Mouse (Mus musculus) heart, embryonic 14.5 days (tissue): ENCODE measurements around the gene Tspan31. TPM values are rescaled to one million over a fixed set of nuclear protein-coding genes. Genes with fewer than 3 reads are reported as not detected.
"Not testable (repeated sequence)": the region's sequence is repeated elsewhere in the genome, so short reads cannot be mapped to it uniquely, and the experiment has no call there.

Experiments
- ATAC-seq: fragments of 200-750 bp; cut with Nextera tagmentation; 2 replicates; pipeline ENCODE4 v1.8.0; 2017; ENCODE audit warnings: low read depth, moderate TSS enrichment; ENCODE audit not compliant: insufficient number of reproducible peaks, insufficient read depth, low FRiP score
- H3K27ac ChIP-seq, 2 experiments: fragments of 200-500 bp in 1 of 2; fragments of 300-500 bp in 1 of 2; sonication (generic) in 1 of 2; replicated peaks in 1 of 2; 2 replicates each; pipeline ENCODE4 v1.5.1; 2012 to 2014; ENCODE audit warnings: low read depth in 2 of 2, low read length in 2 of 2, control low read depth in 1 of 2, mild to moderate bottlenecking in 1 of 2, mixed read lengths in 1 of 2; ENCODE audit not compliant: control insufficient read depth in 1 of 2, insufficient read depth in 1 of 2
- H3K27me3 ChIP-seq: fragments of 300-500 bp; sonication (generic); 2 replicates; pipeline ENCODE4 v1.6.1; 2014; ENCODE audit warnings: mild to moderate bottlenecking, low read length, control low read depth; ENCODE audit not compliant: control insufficient read depth, insufficient read depth
- H3K36me3 ChIP-seq: fragments of 300-500 bp; sonication (generic); 2 replicates; pipeline ENCODE4 v1.6.1; 2014; ENCODE audit warnings: mild to moderate bottlenecking, control low read depth, low read length, mixed read lengths; ENCODE audit not compliant: control insufficient read depth, insufficient read depth
- H3K4me1 ChIP-seq, 2 experiments: fragments of 200-500 bp in 1 of 2; fragments of 300-500 bp in 1 of 2; sonication (generic) in 1 of 2; 2 replicates each; pipeline ENCODE4 v1.6.1; 2012 to 2014; ENCODE audit warnings: low read length in 2 of 2, control low read depth in 1 of 2, mixed read lengths in 1 of 2; ENCODE audit not compliant: control insufficient read depth in 2 of 2, insufficient read depth in 2 of 2
- H3K4me2 ChIP-seq: fragments of 300-500 bp; sonication (generic); 2 replicates; pipeline ENCODE4 v1.6.1; 2014; ENCODE audit warnings: mild to moderate bottlenecking, low read length
- H3K4me3 ChIP-seq, 2 experiments: fragments of 200-500 bp in 1 of 2; fragments of 300-500 bp in 1 of 2; sonication (generic) in 1 of 2; 2 replicates each; pipeline ENCODE4 v1.5.1; 2012 to 2014; ENCODE audit warnings: low read length in 2 of 2, mild to moderate bottlenecking in 2 of 2, control low read depth in 1 of 2, low read depth in 1 of 2, moderate library complexity in 1 of 2; ENCODE audit not compliant: control insufficient read depth in 1 of 2, insufficient read depth in 1 of 2
- H3K9ac ChIP-seq: fragments of 300-500 bp; sonication (generic); 2 replicates; pipeline ENCODE4 v1.6.1; 2014; ENCODE audit warnings: mild to moderate bottlenecking, low read length
- H3K9me3 ChIP-seq: fragments of 300-500 bp; sonication (generic); 2 replicates; pipeline ENCODE4 v1.6.1; 2016; ENCODE audit warnings: low read length, control low read depth; ENCODE audit not compliant: control insufficient read depth
- WGBS: fragments of 180-500 bp; shearing (Covaris S2); extraction: QIAGEN DNeasy Blood & Tissue Kit; methylation state at CpG from one replicate; pipeline ENCODE4 v1.1.7; 2014; 5-methylcytosine and 5-hydroxymethylcytosine counted together
- polyA plus RNA-seq: library from polyadenylated mRNA; unstranded; fragments of >200 nt; fragmentation: Nextera tagmentation; extraction: Ambion mirVana; gene quantifications from 2 replicates; pipeline ENCODE4 v1.2.1, GENCODE M21; 2014

The Tspan31 gene
- polyA plus RNA-seq, 1 experiment from 2014 or later = 101 TPM

DNA sequence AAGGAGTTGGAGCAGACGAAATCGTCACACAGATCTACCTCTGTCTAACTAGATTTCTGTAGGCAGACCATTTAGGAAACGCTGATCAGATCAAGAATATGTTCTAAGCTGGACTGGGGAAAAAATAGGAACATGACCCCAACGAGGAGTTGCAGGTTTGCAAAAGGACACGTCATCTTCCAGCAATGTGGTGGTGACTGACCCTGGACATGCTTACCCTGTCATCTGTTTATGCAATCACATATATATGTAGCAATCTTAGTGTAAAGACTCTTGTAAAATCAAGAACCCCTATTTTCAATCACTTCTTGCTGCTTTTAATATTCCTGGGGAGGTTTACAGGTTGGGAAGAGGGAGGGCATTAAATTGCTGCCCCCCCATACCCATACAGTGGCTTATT, 7.6 kb downstream of the Tspan31 start:
- Histone ChIP-seq H3K9me3 (no peaks in the 10 kb centered on the region), H3K36me3 (peaks cover 31% of the 10 kb centered on the region), H3K4me2 (peak overlapping the region; percentile 67), H3K27ac (no peak overlapping the region), H3K4me1 (peaks cover 11 to 34% of the 10 kb centered on the region in 2 experiments), H3K4me3 (peak overlapping the region in 1 of 2 experiments; percentile 87; a peak in 1 of 4 replicates), H3K27me3 (peaks cover 34% of the 10 kb centered on the region), H3K9ac (no peak overlapping the region; the same call in 1 of the 2 replicates)
- ATAC-seq = no peak
- WGBS = 69% methylated on average over 5 of the region's 5 CpGs

DNA sequence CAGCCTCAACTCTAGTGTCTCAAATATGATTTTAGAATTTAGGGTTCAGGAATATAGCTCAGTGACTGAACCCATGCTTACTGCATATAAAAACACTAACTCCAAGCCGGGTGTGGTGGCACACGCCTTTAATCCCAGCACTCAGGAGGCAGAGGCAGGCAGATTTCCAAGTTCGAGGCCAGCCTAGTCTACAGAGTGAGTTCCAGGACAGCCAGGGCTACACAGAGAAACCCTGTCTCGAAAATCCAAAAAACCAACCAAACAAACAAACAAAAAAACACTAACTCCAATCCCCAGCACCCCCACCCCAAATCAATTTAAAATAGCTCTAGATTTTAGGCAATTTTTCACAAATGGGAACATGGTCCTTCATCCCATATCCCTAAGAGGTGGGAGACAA, 8.0 kb downstream of the Tspan31 start:
- not testable (repeated sequence) for H3K4me2 ChIP-seq, ATAC-seq, H3K9ac ChIP-seq, H3K9me3 ChIP-seq, H3K27ac ChIP-seq, H3K4me3 ChIP-seq
- WGBS = 82% methylated on average over 4 of the region's 4 CpGs
- Histone ChIP-seq H3K36me3 (peaks cover 27% of the 10 kb centered on the region), H3K4me1 (peaks cover 11 to 34% of the 10 kb centered on the region in 2 experiments), H3K27me3 (peaks cover 38% of the 10 kb centered on the region)

DNA sequence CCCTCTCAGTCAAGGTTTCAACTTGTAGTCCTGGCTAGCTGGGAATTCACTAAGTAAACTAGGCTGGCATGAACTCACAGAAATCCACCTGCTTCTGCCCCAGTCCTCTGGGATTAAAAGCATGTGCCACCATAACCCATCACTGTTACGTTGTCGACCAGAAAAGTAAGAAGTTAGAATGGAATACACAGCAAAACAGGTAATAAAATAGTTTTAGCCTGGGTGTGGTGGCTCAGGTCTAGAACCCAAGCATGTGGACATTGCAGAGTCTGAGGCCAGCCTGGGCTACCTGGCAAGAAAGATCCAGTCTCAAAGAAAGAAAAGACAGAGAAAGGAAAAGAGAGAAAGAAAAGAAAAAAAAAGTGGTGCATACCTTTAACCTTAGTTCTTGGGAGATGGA, 8.6 kb downstream of the Tspan31 start:
- Histone ChIP-seq H3K9ac (no peak overlapping the region), H3K9me3 (no peaks in the 10 kb centered on the region), H3K4me2 (no peak overlapping the region), H3K27me3 (peaks cover 39% of the 10 kb centered on the region), H3K36me3 (peaks cover 21% of the 10 kb centered on the region), H3K4me1 (peaks cover 11 to 34% of the 10 kb centered on the region in 2 experiments), H3K27ac (no peak overlapping the region), H3K4me3 (no peak overlapping the region)
- ATAC-seq = no peak
- WGBS = 76% methylated on average over 2 of the region's 2 CpGs

DNA sequence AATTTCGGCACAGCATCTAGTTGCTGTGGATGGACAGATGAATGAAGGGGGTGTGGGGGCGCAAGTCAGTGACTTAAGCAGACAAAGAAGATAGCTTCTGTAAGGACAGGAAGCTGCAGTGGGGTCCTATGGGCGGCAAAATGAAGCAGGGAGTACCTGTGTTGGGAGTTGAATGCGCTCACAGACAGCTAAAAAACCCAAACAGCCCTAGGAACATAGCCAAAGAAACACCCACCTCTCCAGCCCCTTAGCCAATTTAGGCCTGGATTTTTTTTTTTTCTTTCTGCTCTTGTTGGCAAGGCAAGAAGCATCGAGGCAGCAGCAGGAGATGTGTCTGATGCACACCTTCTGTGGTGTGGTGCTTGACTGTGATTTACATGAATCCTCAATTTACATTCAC, 9.0 kb downstream of the Tspan31 start:
- WGBS = 48% methylated on average over 5 of the region's 5 CpGs
- Histone ChIP-seq H3K36me3 (peaks cover 19% of the 10 kb centered on the region), H3K4me1 (peaks cover 11 to 34% of the 10 kb centered on the region in 2 experiments), H3K27me3 (peaks cover 39% of the 10 kb centered on the region), H3K27ac (no peak overlapping the region), H3K9ac (no peak overlapping the region), H3K4me3 (0 out of 4 replicates have a peak overlapping the region, but pooled peaks of 1 of the 2 experiments have one; percentile 77), H3K4me2 (peak overlapping the region; percentile 99; the same call in 1 of the 2 replicates), H3K9me3 (no peaks in the 10 kb centered on the region)
- ATAC-seq = no peak

DNA sequence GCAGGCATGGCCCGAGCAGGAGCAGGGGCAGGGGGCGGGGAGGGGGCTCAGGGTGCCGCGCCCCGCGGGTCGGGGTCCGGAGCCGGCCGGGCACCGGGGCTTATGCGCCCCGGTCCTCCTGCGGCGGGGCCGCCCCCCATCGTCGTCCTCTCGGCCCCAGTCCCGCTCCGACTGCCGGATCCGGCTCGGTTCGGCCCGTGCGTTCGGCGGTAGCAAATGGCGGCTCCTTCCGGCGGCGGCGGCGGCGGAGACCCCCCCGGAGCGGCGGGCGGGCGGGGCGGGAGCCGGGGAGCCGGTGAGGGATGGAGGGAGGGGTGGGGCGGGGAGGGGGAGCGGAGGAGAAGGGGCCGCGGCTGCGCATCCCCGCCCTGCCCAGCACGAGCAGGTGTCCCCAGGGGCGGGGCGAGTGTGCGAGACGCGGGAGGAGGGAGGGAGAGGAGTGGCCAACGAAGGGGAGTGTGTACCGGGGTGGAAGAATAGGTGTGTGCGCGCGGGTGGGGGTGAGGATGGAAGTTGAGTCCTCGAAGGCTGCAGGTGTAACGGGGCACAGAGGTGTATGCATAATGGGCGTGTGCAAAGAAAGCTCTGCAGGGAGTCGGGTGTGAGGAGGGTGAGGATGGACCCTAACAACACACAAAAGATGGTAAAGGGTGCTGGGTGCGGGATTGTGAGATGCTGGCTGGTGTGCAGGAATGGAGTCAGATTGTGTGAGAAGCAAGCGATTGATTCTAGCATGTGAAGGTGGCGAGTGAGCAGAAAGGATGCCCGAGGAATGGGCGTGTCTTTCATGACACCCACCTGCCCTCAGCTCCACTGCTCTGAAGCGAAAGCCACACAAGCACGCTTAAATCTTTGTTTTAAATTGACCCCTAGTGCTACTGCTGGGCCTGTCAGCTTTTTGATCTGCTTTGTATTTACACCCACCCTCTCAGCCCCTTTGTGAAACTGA, 9.8 kb downstream of the Tspan31 start, which contains the start of gene March9:
Gene March9 (minus strand): TSS at position 217 of the 949 bp plus-strand sequence.
- no peak within 1 kb of the TSS for H3K27ac ChIP-seq
- peaks cover 9 to 27% of the 10 kb centered on the region in 2 experiments for H3K4me1 ChIP-seq
- peak within 1 kb of the TSS; percentile 78 for H3K9ac ChIP-seq
- H3K27me3 ChIP-seq = peaks cover 39% of the 10 kb centered on the region
- 2% methylated on average over 54 of the region's 72 CpGs for WGBS
- peaks cover 11% of the 10 kb centered on the region for H3K36me3 ChIP-seq
- peak within 1 kb of the TSS; percentile 99 for H3K4me2 ChIP-seq
- no peaks in the 10 kb centered on the region for H3K9me3 ChIP-seq
- peak within 1 kb of the TSS; percentile 56 to 77 for H3K4me3 ChIP-seq
- no peak for ATAC-seq

DNA sequence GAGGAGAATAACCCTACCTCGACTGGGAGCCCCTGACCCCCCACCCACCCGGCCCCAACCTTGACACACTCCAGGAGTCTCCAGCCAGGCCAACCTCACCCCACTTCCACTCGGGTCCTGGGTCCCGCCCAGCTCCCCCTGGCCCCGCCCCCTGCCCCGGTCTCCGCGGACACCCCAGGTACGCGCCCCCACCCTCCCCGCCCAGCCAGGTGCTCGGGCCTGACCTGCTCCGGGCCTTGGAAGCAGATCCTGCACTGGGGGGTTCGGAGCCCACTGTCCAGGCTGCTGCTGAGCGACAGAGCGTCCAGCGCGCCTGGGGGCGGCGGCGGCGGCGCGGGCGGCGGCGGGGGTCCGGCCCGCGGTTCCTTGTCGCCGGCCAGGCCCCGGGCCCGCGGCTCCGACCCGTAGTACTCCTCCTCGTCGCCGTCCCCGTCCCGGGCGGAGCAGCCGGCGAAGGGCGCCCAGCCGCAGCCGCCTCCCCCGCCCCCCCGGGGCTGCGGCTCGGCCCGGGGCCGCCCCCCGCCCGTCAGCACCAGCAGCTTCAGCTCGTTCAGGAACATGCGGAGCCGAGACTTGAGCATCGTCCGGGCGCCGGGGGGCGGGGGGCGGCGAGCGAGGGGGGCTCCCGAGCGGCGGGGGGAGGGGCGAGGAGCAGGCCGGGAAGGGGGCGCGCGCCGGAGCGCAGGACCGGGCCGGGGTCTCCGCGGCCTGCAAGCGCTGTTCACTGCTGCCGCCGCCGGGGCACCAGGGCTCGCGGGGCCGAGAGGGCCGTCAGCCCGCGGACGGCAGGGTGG, 10.7 kb downstream of the Tspan31 start:
- H3K36me3 ChIP-seq = peaks cover 2% of the 10 kb centered on the region; the same call in 1 of the 2 replicates
- ATAC-seq = no peak
- H3K4me2 ChIP-seq = peak overlapping the region; percentile 99
- peak overlapping the region; percentile 78 for H3K9ac ChIP-seq
- H3K27ac ChIP-seq = no peak overlapping the region
- peaks cover 6 to 18% of the 10 kb centered on the region in 2 experiments; a peak in 3 of 4 replicates for H3K4me1 ChIP-seq
- H3K9me3 ChIP-seq = no peaks in the 10 kb centered on the region
- H3K4me3 ChIP-seq = peak overlapping the region; percentile 56 to 77
- peaks cover 40% of the 10 kb centered on the region for H3K27me3 ChIP-seq
- under 1% methylated on average over 83 of the region's 92 CpGs for WGBS

DNA sequence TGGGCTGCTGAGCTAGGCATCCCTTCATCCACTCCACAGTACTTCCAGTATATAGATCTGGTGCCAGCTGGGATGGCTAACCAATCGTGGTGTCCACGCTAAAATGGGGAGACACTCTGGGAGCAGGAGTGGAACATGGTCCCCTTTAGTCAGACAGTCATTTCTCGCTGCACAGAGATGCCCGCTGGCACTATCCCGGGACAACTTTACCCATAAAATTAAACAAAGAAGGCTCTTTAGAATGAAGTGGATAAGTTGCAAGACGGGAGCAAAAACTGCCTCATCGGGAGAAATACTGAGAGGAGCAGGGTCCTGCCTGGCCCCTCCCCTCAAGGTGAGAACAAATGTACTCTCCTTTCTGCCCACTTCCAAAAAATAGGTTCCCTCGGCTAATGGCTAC, 11.4 kb downstream of the Tspan31 start:
- WGBS = 18% methylated on average over 8 of the region's 8 CpGs
- peaks cover 6 to 18% of the 10 kb centered on the region in 2 experiments; a peak in 3 of 4 replicates for H3K4me1 ChIP-seq
- no peaks in the 10 kb centered on the region for H3K9me3 ChIP-seq
- 0 out of 2 replicates have a peak, but pooled peaks cover 2% of the 10 kb centered on the region for H3K36me3 ChIP-seq
- H3K27me3 ChIP-seq = peaks cover 47% of the 10 kb centered on the region
- no peak for ATAC-seq
- H3K4me2 ChIP-seq = peak overlapping the region; percentile 99
- H3K27ac ChIP-seq = no peak overlapping the region
- no peak overlapping the region; the same call in 1 of the 2 replicates for H3K9ac ChIP-seq
- peak overlapping the region in 1 of 2 experiments; percentile 77; a peak in 2 of 4 replicates for H3K4me3 ChIP-seq
